Mouse (Mus musculus) midbrain, embryonic 16.5 days (tissue): ENCODE measurements around the gene Trhr2. TPM values are rescaled to one million over a fixed set of nuclear protein-coding genes. Genes with fewer than 3 reads are reported as not detected.

ENCODE experiments used
- ATAC-seq: fragments of 200-750 bp; cut with Nextera tagmentation; 2 replicates; pipeline ENCODE4 v1.8.0; 2017; ENCODE audit warnings: moderate TSS enrichment
- H3K27ac ChIP-seq: fragments of 300-500 bp; sonication (generic); 2 replicates; pipeline ENCODE4 v1.5.1; 2014; ENCODE audit warnings: mild to moderate bottlenecking, low read length, mixed read lengths
- H3K27me3 ChIP-seq: fragments of 300-500 bp; sonication (generic); 2 replicates; pipeline ENCODE4 v1.6.1; 2014; ENCODE audit warnings: low read depth, low read length, mixed read lengths; ENCODE audit not compliant: control insufficient read depth, insufficient read depth
- H3K36me3 ChIP-seq: fragments of 300-500 bp; sonication (generic); 2 replicates; pipeline ENCODE4 v1.6.1; 2014; ENCODE audit warnings: mild to moderate bottlenecking, low read length, moderate library complexity, mixed read lengths; ENCODE audit not compliant: control insufficient read depth, insufficient read depth
- H3K4me1 ChIP-seq: fragments of 300-500 bp; sonication (generic); 2 replicates; pipeline ENCODE4 v1.6.1; 2014; ENCODE audit warnings: mild to moderate bottlenecking, low read length, mixed read lengths; ENCODE audit not compliant: control insufficient read depth, insufficient read depth
- H3K4me2 ChIP-seq: fragments of 300-500 bp; sonication (generic); 2 replicates; pipeline ENCODE4 v1.6.1; 2014; ENCODE audit warnings: mild to moderate bottlenecking, low read length, mixed read lengths
- H3K4me3 ChIP-seq: fragments of 300-500 bp; sonication (generic); 2 replicates; pipeline ENCODE4 v1.5.1; 2014; ENCODE audit warnings: low read depth, mild to moderate bottlenecking, low read length, moderate library complexity, mixed read lengths
- H3K9ac ChIP-seq: fragments of 300-500 bp; sonication (generic); 2 replicates; pipeline ENCODE4 v1.6.1; 2014; ENCODE audit warnings: low read depth, low read length, mixed read lengths
- H3K9me3 ChIP-seq: fragments of 300-500 bp; sonication (generic); replicated peaks from 2 replicates; pipeline ENCODE4 v1.6.1; 2014; ENCODE audit warnings: mild to moderate bottlenecking, low read length, mixed read lengths; ENCODE audit not compliant: control insufficient read depth, poor library complexity, severe bottlenecking
- WGBS: fragments of 180-500 bp; shearing (Covaris S2); extraction: QIAGEN DNeasy Blood & Tissue Kit; methylation state at CpG from one replicate; pipeline ENCODE4 v1.1.7; 2014; 5-methylcytosine and 5-hydroxymethylcytosine counted together
- polyA plus RNA-seq: library from polyadenylated mRNA; unstranded; fragments of >200 nt; fragmentation: Nextera tagmentation; extraction: Ambion mirVana; gene quantifications from 2 replicates; pipeline ENCODE4 v1.2.1, GENCODE M21; 2015

Gene Trhr2
- polyA plus RNA-seq, 1 experiment from 2014 or later: 0.26 TPM

- peak; percentile 91 for ATAC-seq
- peak within 1 kb of the TSS; percentile 93 for H3K4me3 ChIP-seq
- WGBS: 0% methylated on average over 63 of the region's 107 CpGs
Observed at GRCm38 (mm10) chr8:122376365-122377231, 16.1 kb upstream of the Trhr2 start, which contains the start of gene Zc3h18. Gene Zc3h18, plus strand, starts transcription at chr8:122376609.

GRCm38 (mm10) chr8:122375751-122376364, 15.3 kb upstream of the Trhr2 start:
- Histone ChIP-seq H3K4me1 (peaks cover 22% of the 10 kb centered on the region), H3K4me3 (peak overlapping the region; percentile 93), H3K36me3 (0 out of 2 replicates have a peak, but pooled peaks cover under 1% of the 10 kb centered on the region), H3K4me2 (peak overlapping the region; percentile 54), H3K27me3 (no peaks in the 10 kb centered on the region), H3K9me3 (no peaks in the 10 kb centered on the region), H3K27ac (0 out of 2 replicates have a peak overlapping the region, but pooled peaks have one; percentile 6), H3K9ac (peak overlapping the region; percentile 36)
- WGBS: 28% methylated on average over 13 of the region's 13 CpGs
- ATAC-seq: peak; percentile 49

More at GRCm38 (mm10) chr8:122376365-122377231, 16.1 kb upstream of the Trhr2 start, which contains the start of gene Zc3h18:
- H3K27ac ChIP-seq: peak within 1 kb of the TSS; percentile 90
- H3K9ac ChIP-seq: peak within 1 kb of the TSS; percentile 78
- H3K4me1 ChIP-seq: peaks cover 22% of the 10 kb centered on the region
- no peaks in the 10 kb centered on the region for H3K27me3 ChIP-seq
- H3K36me3 ChIP-seq: peaks cover 3% of the 10 kb centered on the region; the same call in 1 of the 2 replicates
- no peaks in the 10 kb centered on the region for H3K9me3 ChIP-seq
- peak within 1 kb of the TSS; percentile 86 for H3K4me2 ChIP-seq

GRCm38 (mm10) chr8:122375320-122375719, 14.8 kb upstream of the Trhr2 start:
- H3K9ac ChIP-seq: no peak overlapping the region
- H3K4me1 ChIP-seq: peaks cover 22% of the 10 kb centered on the region
- WGBS: 95% methylated on average over 7 of the region's 7 CpGs
- no peak overlapping the region for H3K27ac ChIP-seq
- H3K9me3 ChIP-seq: no peaks in the 10 kb centered on the region
- no peaks in the 10 kb centered on the region for H3K36me3 ChIP-seq
- no peaks in the 10 kb centered on the region for H3K27me3 ChIP-seq
- no peak overlapping the region for H3K4me3 ChIP-seq
- 0 out of 2 replicates have a peak, but pooled peaks have one; percentile 1 for ATAC-seq
- peak overlapping the region; percentile 54 for H3K4me2 ChIP-seq

DNA sequence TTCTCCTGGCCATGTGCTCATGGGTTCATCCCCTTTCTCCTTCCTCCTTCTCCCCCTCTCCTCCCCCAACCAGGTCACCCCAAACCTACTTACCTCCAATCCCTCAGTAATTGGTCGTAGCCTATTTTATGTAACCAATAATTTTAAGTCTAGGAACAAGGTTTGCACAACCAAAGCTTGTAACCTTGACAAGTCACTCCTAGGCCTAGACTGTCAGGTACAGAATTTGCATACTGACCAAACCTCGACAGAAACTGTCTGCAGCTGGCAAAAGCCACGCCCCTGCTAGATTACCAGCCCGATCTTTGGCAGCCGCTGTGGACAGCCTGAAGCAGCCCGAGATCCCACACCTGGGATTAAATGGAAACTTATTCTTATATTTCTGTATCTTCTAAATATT, 11.2 kb upstream of the Trhr2 start:
- no peak overlapping the region for H3K9ac ChIP-seq
- no peak overlapping the region for H3K4me2 ChIP-seq
- no peaks in the 10 kb centered on the region for H3K36me3 ChIP-seq
- peaks cover 5% of the 10 kb centered on the region; the same call in 1 of the 2 replicates for H3K4me1 ChIP-seq
- 74% methylated on average over 6 of the region's 6 CpGs for WGBS
- H3K27me3 ChIP-seq: no peaks in the 10 kb centered on the region
- no peak for ATAC-seq
- no peaks in the 10 kb centered on the region for H3K9me3 ChIP-seq
- no peak overlapping the region for H3K4me3 ChIP-seq
- no peak overlapping the region for H3K27ac ChIP-seq

- ATAC-seq: 0 out of 2 replicates have a peak, but pooled peaks have one; percentile 36
- WGBS: 14% methylated on average over 9 of the region's 9 CpGs
- H3K9ac ChIP-seq: no peak overlapping the region
- H3K4me1 ChIP-seq: no peaks in the 10 kb centered on the region
- no peaks in the 10 kb centered on the region for H3K9me3 ChIP-seq
- no peak overlapping the region for H3K4me3 ChIP-seq
- no peak overlapping the region for H3K27ac ChIP-seq
- no peaks in the 10 kb centered on the region for H3K27me3 ChIP-seq
- no peaks in the 10 kb centered on the region for H3K36me3 ChIP-seq
- H3K4me2 ChIP-seq: no peak overlapping the region
Observed at GRCm38 (mm10) chr8:122369665-122370064, 9.1 kb upstream of the Trhr2 start.

GRCm38 (mm10) chr8:122368494-122368893, 7.9 kb upstream of the Trhr2 start:
- no peak overlapping the region for H3K9ac ChIP-seq
- H3K27ac ChIP-seq: no peak overlapping the region
- H3K4me2 ChIP-seq: no peak overlapping the region
- no peaks in the 10 kb centered on the region for H3K36me3 ChIP-seq
- H3K4me1 ChIP-seq: no peaks in the 10 kb centered on the region
- no peaks in the 10 kb centered on the region for H3K9me3 ChIP-seq
- H3K4me3 ChIP-seq: no peak overlapping the region
- no peak for ATAC-seq
- WGBS: 77% methylated on average over 10 of the region's 10 CpGs
- H3K27me3 ChIP-seq: no peaks in the 10 kb centered on the region

- Histone ChIP-seq H3K27ac (no peak overlapping the region), H3K4me3 (no peak overlapping the region), H3K9ac (no peak overlapping the region), H3K4me1 (no peaks in the 10 kb centered on the region), H3K27me3 (no peaks in the 10 kb centered on the region), H3K36me3 (no peaks in the 10 kb centered on the region), H3K9me3 (no peaks in the 10 kb centered on the region), H3K4me2 (no peak overlapping the region)
- no peak for ATAC-seq
- WGBS: 33% methylated on average over 7 of the region's 8 CpGs
Observed at GRCm38 (mm10) chr8:122362967-122363366, 2.4 kb upstream of the Trhr2 start.

- no peak overlapping the region for H3K9ac ChIP-seq
- H3K27ac ChIP-seq: no peak overlapping the region
- 45% methylated on average over 5 of the region's 5 CpGs for WGBS
- no peaks in the 10 kb centered on the region for H3K27me3 ChIP-seq
- H3K4me2 ChIP-seq: no peak overlapping the region
- no peak overlapping the region for H3K4me3 ChIP-seq
- no peak for ATAC-seq
- H3K36me3 ChIP-seq: no peaks in the 10 kb centered on the region
- H3K9me3 ChIP-seq: no peaks in the 10 kb centered on the region
- H3K4me1 ChIP-seq: no peaks in the 10 kb centered on the region
Observed at GRCm38 (mm10) chr8:122362271-122362670, 1.7 kb upstream of the Trhr2 start.
